In the genomic region with DNA sequence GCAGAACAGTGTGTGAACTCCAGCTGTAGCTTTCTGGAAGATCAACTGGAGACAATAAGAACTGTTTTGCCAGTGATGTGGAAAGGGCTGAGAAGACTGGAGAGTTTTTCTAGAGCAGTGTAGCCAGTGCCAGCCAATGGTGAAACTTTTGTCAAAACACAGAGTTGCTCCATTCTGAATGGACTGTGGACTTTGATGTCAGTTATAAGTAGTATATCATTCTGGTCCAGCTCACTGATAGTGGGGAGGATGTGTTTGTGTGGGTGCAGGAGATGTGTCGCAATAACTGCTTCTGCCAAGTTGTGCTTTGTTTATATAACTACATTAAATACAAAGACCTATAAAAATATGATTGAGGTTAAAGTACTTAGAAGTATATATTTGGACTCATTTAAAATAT, we compare ENCODE assay signal across 20 mouse cellular contexts. TPM values are rescaled to one million over a fixed set of nuclear protein-coding genes. Genes with fewer than 3 reads are reported as not detected.
DNase-seq lines count a peak whose midpoint lies in the region; ATAC-seq and TF ChIP-seq lines count a peak whose summit lies in the region.
"Had no signal": no experiment of that assay in that cellular context is flagged by ENCODE, and none has a peak within 500 bp of the region (broad histone marks: within the 10 kb centered on the region; RNA-seq: fewer than 3 reads in every experiment).

No protein-coding gene starts in this region.

- DNase-seq in liver, embryonic 13.5 days = no peak
- no peak for DNase-seq in liver, embryonic 11.5 days (ENCODE audit: low spot score)
- peak; percentile 67 for DNase-seq in 416B (ENCODE audit: low read depth)
- DNase-seq in liver, postnatal 0 days = peak; percentile 23
- DNase-seq in midbrain, embryonic 14.5 days = no peak
- DNase-seq in cerebellum, postnatal 10 days = no peak
- DNase-seq: adrenal gland, postnatal 10 days; cerebellum, adult 11-12 months; heart, adult 2 months; kidney, postnatal 10 days; thymus, postnatal 4 days had no signal

- H3K27me3 ChIP-seq in liver, embryonic 13.5 days = no peaks in the 10 kb centered on the region
- H3K27me3 ChIP-seq in liver, embryonic 11.5 days (replicated peaks; ENCODE audit: control insufficient read depth, insufficient read depth, low read length) = no peaks in the 10 kb centered on the region
- H3K27me3 ChIP-seq in liver, postnatal 0 days (ENCODE audit: insufficient read depth, low read length) = no peaks in the 10 kb centered on the region
- no peaks in the 10 kb centered on the region for H3K27me3 ChIP-seq in midbrain, embryonic 14.5 days (ENCODE audit: control insufficient read depth, insufficient read depth, low read length)
- H3K27me3 ChIP-seq: heart, embryonic 15.5 days; hindbrain, embryonic 12.5 days; lung, embryonic 15.5 days; megakaryocyte, embryonic 14.5 days; neural tube, embryonic 12.5 days had no signal

- H3K4me3 ChIP-seq in liver, embryonic 13.5 days (replicated peaks) = no peak overlapping the region
- no peak overlapping the region for H3K4me3 ChIP-seq in liver, embryonic 11.5 days (ENCODE audit: low read depth, low read length)
- no peak overlapping the region for H3K4me3 ChIP-seq in liver, postnatal 0 days (ENCODE audit: low read depth, low read length)
- no peak overlapping the region for H3K4me3 ChIP-seq in midbrain, embryonic 14.5 days (replicated peaks; ENCODE audit: low read depth, low read length)
- H3K4me3 ChIP-seq: forebrain, embryonic 10.5 days; heart, adult 2 months; heart, embryonic 15.5 days; hindbrain, embryonic 12.5 days; layer of hippocampus, adult 2 months; lung, embryonic 15.5 days; megakaryocyte, embryonic 14.5 days; neural tube, embryonic 12.5 days had no signal

- 65% methylated on average over 1 of the region's 1 CpGs for WGBS in liver, embryonic 13.5 days (ENCODE audit: insufficient replicate concordance)
- WGBS in liver, embryonic 11.5 days = 76% methylated on average over 1 of the region's 1 CpGs
- WGBS in liver, postnatal 0 days (ENCODE audit: insufficient replicate concordance) = 38% methylated on average over 1 of the region's 1 CpGs
- 98% methylated on average over 1 of the region's 1 CpGs for WGBS in midbrain, embryonic 14.5 days

- no peaks in the 10 kb centered on the region for H3K36me3 ChIP-seq in liver, embryonic 13.5 days
- no peaks in the 10 kb centered on the region for H3K36me3 ChIP-seq in liver, embryonic 11.5 days (ENCODE audit: control insufficient read depth, insufficient read depth, low read length)
- no peaks in the 10 kb centered on the region for H3K36me3 ChIP-seq in liver, postnatal 0 days (replicated peaks; ENCODE audit: insufficient read depth, low read length)
- H3K36me3 ChIP-seq in midbrain, embryonic 14.5 days (ENCODE audit: control insufficient read depth, insufficient read depth, low read length) = no peaks in the 10 kb centered on the region
- H3K36me3 ChIP-seq: forebrain, embryonic 10.5 days; heart, embryonic 15.5 days; hindbrain, embryonic 12.5 days; lung, embryonic 15.5 days; neural tube, embryonic 12.5 days had no signal

- H3K9me3 ChIP-seq in liver, embryonic 13.5 days (replicated peaks) = no peaks in the 10 kb centered on the region
- H3K9me3 ChIP-seq in liver, embryonic 11.5 days (ENCODE audit: control insufficient read depth, low read length) = no peaks in the 10 kb centered on the region
- H3K9me3 ChIP-seq in liver, postnatal 0 days (ENCODE audit: low read length) = no peaks in the 10 kb centered on the region
- no peaks in the 10 kb centered on the region for H3K9me3 ChIP-seq in midbrain, embryonic 14.5 days (ENCODE audit: control insufficient read depth, low read length)
- H3K9me3 ChIP-seq: forebrain, embryonic 10.5 days; heart, embryonic 15.5 days; hindbrain, embryonic 12.5 days; lung, embryonic 15.5 days; megakaryocyte, embryonic 14.5 days; neural tube, embryonic 12.5 days had no signal

- H3K4me2 ChIP-seq in liver, embryonic 13.5 days = no peak overlapping the region
- no peak overlapping the region for H3K4me2 ChIP-seq in liver, embryonic 11.5 days
- no peak overlapping the region for H3K4me2 ChIP-seq in liver, postnatal 0 days (ENCODE audit: low read depth, low read length)
- no peak overlapping the region for H3K4me2 ChIP-seq in midbrain, embryonic 14.5 days (ENCODE audit: low read length)
- H3K4me2 ChIP-seq: heart, embryonic 15.5 days; hindbrain, embryonic 12.5 days; lung, embryonic 15.5 days; neural tube, embryonic 12.5 days had no signal

- 0 out of 2 replicates have a peak, but pooled peaks have one; percentile 45 for ATAC-seq in liver, embryonic 13.5 days (ENCODE audit: low read depth)
- ATAC-seq in liver, embryonic 11.5 days (replicated peaks; ENCODE audit: low FRiP score) = no peak
- 0 out of 2 replicates have a peak, but pooled peaks have one; percentile 18 for ATAC-seq in common myeloid progenitor, adult 5-6 weeks (replicated peaks; ENCODE audit: low read depth, poor library complexity, severe bottlenecking)
- ATAC-seq in liver, postnatal 0 days = peak; percentile 98
- ATAC-seq in midbrain, embryonic 14.5 days (ENCODE audit: low FRiP score, low TSS enrichment) = no peak
- ATAC-seq: inflammation-experienced regulatory T-cells, adult 6 months had no signal

- no peak for TF ChIP-seq CTCF in liver, postnatal 0 days (IDR thresholded peaks at IDR 0.05; ENCODE audit: low read depth)

- H3K9ac ChIP-seq in liver, embryonic 13.5 days = no peak overlapping the region
- no peak overlapping the region for H3K9ac ChIP-seq in liver, embryonic 11.5 days (ENCODE audit: low read depth, low read length)
- H3K9ac ChIP-seq in liver, postnatal 0 days (replicated peaks) = no peak overlapping the region
- no peak overlapping the region for H3K9ac ChIP-seq in midbrain, embryonic 14.5 days (replicated peaks; ENCODE audit: low read length)
- H3K9ac ChIP-seq: heart, embryonic 15.5 days; hindbrain, embryonic 12.5 days; lung, embryonic 15.5 days; neural tube, embryonic 12.5 days had no signal

- H3K27ac ChIP-seq in liver, embryonic 13.5 days = no peak overlapping the region
- no peak overlapping the region for H3K27ac ChIP-seq in liver, embryonic 11.5 days (ENCODE audit: low read depth, low read length)
- peak overlapping the region; percentile 69 for H3K27ac ChIP-seq in liver, postnatal 0 days (ENCODE audit: low read depth)
- no peak overlapping the region for H3K27ac ChIP-seq in midbrain, embryonic 14.5 days (replicated peaks; ENCODE audit: low read depth, low read length)
- H3K27ac ChIP-seq: forebrain, embryonic 10.5 days; heart, adult 2 months; heart, embryonic 15.5 days; hindbrain, embryonic 12.5 days; layer of hippocampus, adult 2 months; lung, embryonic 15.5 days; neural tube, embryonic 12.5 days had no signal

- peak; percentile 57 for TF ChIP-seq EP300 in liver, postnatal 0 days (IDR thresholded peaks at IDR 0.05; ENCODE audit: low read depth)

- H3K4me1 ChIP-seq in liver, embryonic 13.5 days (replicated peaks) = 0 out of 2 replicates have a peak, but pooled peaks cover 3% of the 10 kb centered on the region
- no peaks in the 10 kb centered on the region for H3K4me1 ChIP-seq in liver, embryonic 11.5 days (replicated peaks; ENCODE audit: control insufficient read depth, insufficient read depth, low read length)
- H3K4me1 ChIP-seq in liver, postnatal 0 days (ENCODE audit: insufficient read depth) = peaks cover 13% of the 10 kb centered on the region; the same call in 1 of the 2 replicates
- no peaks in the 10 kb centered on the region for H3K4me1 ChIP-seq in midbrain, embryonic 14.5 days (ENCODE audit: control insufficient read depth, insufficient read depth, low read length)
- H3K4me1 ChIP-seq: heart, embryonic 15.5 days; hindbrain, embryonic 12.5 days; lung, embryonic 15.5 days; neural tube, embryonic 12.5 days had no signal

RNA-seq across cellular contexts. Expression of gene Larp1b, which starts 45.5 kb away (rescaled TPM):
- polyA plus RNA-seq in liver, embryonic 13.5 days (2015; fragmentation: Nextera tagmentation; extraction: Ambion mirVana) = 7.8 and 8.4 TPM in 2 replicates
- polyA plus RNA-seq in liver, embryonic 11.5 days (2014; fragmentation: Nextera tagmentation; extraction: Ambion mirVana) = 9.9 and 10.2 TPM in 2 replicates
- 45.8 and 49.7 TPM in 2 replicates for total RNA-seq in common myeloid progenitor, adult 5-6 weeks (2017)
- 22.3 and 27.9 TPM in 2 replicates for polyA plus RNA-seq in liver, postnatal 0 days (2015; fragmentation: Nextera tagmentation; extraction: Ambion mirVana)
- polyA plus RNA-seq in midbrain, embryonic 14.5 days (2014; fragmentation: Nextera tagmentation; extraction: Ambion mirVana) = 4.6 and 5.0 TPM in 2 replicates

Comparison
In these comparisons a context has a peak if more than half of its experiments do, and no peak if none do; other contexts are left out.
1. ATAC-seq: peak in liver, embryonic 13.5 days (single experiment), common myeloid progenitor, adult 5-6 weeks (single experiment) and liver, postnatal 0 days (single experiment); none in liver, embryonic 11.5 days (single experiment) and midbrain, embryonic 14.5 days (single experiment).
2. DNase-seq: peak in 416B (single experiment) and liver, postnatal 0 days (single experiment); none in liver, embryonic 13.5 days (single experiment), liver, embryonic 11.5 days (single experiment), midbrain, embryonic 14.5 days (single experiment) and cerebellum, postnatal 10 days (0 of 2).